Mouse (Mus musculus): ENCODE results near the gene Tyk2.

DNA sequence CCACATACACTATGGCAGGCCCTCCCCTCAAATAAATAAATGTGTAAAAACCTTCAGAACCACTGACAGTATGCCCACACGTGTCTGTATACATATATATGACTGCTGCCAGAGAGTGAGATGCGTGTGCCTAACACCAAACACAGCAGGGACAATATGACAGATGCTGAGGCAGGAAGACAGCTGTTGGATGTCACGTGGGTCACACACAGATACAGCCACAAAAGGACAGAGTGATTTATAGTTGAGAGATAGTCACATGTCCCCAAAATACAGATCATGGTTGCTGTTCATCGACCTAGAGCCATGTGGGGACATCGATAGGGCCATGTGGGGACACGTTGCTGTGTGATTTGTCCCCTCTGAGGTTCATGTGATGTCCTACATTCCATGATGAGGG lies 14.0 kb downstream of the Tyk2 start:
- TF ChIP-seq CTCF (IDR thresholded peaks at IDR 0.05; ENCODE audit: control insufficient read depth, insufficient read depth, insufficient replicate concordance, low read depth, low read length) (no peak), POLR2A (IDR thresholded peaks at IDR 0.05; ENCODE audit: control insufficient read depth, low read depth, low read length) (no peak)

All from testis, adult 2 months (tissue).